Mouse (Mus musculus): ENCODE data around the gene Kat8. TPM values are rescaled to one million over a fixed set of nuclear protein-coding genes. Genes with fewer than 3 reads are reported as not detected.

The Kat8 gene
- total RNA-seq, 1 experiment = 35.1 TPM

GRCm38 (mm10) chr7:127886551-127886950, 25.8 kb upstream of the Kat8 start:
- H3K9me3 ChIP-seq (ENCODE audit: control insufficient read depth, insufficient read depth, low read depth, low read length) = no peaks in the 10 kb centered on the region
- H3K4me1 ChIP-seq (ENCODE audit: control insufficient read depth in 2 of 2, insufficient read depth in 2 of 2, low read length in 2 of 2, poor library complexity in 1 of 2) = peaks cover 0 to 7% of the 10 kb centered on the region in 2 experiments; a peak in 1 of 4 replicates
- in situ Hi-C loops (cut with MboI; ENCODE audit: low sequenced_read_pairs in 2 of 2, unreplicated experiment in 2 of 2) = no loop called here
- DNase-seq (ENCODE audit: low read depth, low spot score) = no peak
- no peak overlapping the region for H3K9ac ChIP-seq (ENCODE audit: insufficient read depth, low read depth, low read length, poor library complexity, severe bottlenecking)
- TF ChIP-seq MAFK (IDR thresholded peaks at IDR 0.05; ENCODE audit: insufficient read depth, low read depth, low read length) = no peak
- TF ChIP-seq ZC3H11A (IDR thresholded peaks at IDR 0.05; ENCODE audit: borderline replicate concordance, low read depth, low read length) = no peak
- no peak for TF ChIP-seq CHD2 (IDR thresholded peaks at IDR 0.05; ENCODE audit: low read depth, low read length)
- no peak for TF ChIP-seq HCFC1 (IDR thresholded peaks at IDR 0.05; ENCODE audit: borderline replicate concordance, insufficient read depth, low read length)
- no peak for TF ChIP-seq ZNF384 (IDR thresholded peaks at IDR 0.05; ENCODE audit: low read depth, low read length)
- H3K27ac ChIP-seq (ENCODE audit: insufficient read depth, low read depth, low read length, poor library complexity, severe bottlenecking) = no peak overlapping the region
- H3K4me3 ChIP-seq (ENCODE audit: insufficient read depth in 1 of 2, low read depth in 1 of 2, low read length in 2 of 2, poor library complexity in 1 of 2, severe bottlenecking in 1 of 2) = no peak overlapping the region
- H3K36me3 ChIP-seq (ENCODE audit: control insufficient read depth, insufficient read depth, low read length, poor library complexity, severe bottlenecking) = peaks cover 55% of the 10 kb centered on the region

GRCm38 (mm10) chr7:127887191-127887590, 25.1 kb upstream of the Kat8 start:
- DNase-seq (ENCODE audit: low read depth, low spot score) = no peak
- no peak overlapping the region for H3K9ac ChIP-seq (ENCODE audit: insufficient read depth, low read depth, low read length, poor library complexity, severe bottlenecking)
- in situ Hi-C loops (cut with MboI; ENCODE audit: low sequenced_read_pairs in 2 of 2, unreplicated experiment in 2 of 2) = no loop called here
- peaks cover 0 to 7% of the 10 kb centered on the region in 2 experiments; a peak in 1 of 4 replicates for H3K4me1 ChIP-seq (ENCODE audit: control insufficient read depth in 2 of 2, insufficient read depth in 2 of 2, low read length in 2 of 2, poor library complexity in 1 of 2)
- peaks cover 49% of the 10 kb centered on the region for H3K36me3 ChIP-seq (ENCODE audit: control insufficient read depth, insufficient read depth, low read length, poor library complexity, severe bottlenecking)
- no peak overlapping the region for H3K4me3 ChIP-seq (ENCODE audit: insufficient read depth in 1 of 2, low read depth in 1 of 2, low read length in 2 of 2, poor library complexity in 1 of 2, severe bottlenecking in 1 of 2)
- H3K9me3 ChIP-seq (ENCODE audit: control insufficient read depth, insufficient read depth, low read depth, low read length) = no peaks in the 10 kb centered on the region
- TF ChIP-seq CHD2 (IDR thresholded peaks at IDR 0.05; ENCODE audit: low read depth, low read length) (no peak), ZNF384 (IDR thresholded peaks at IDR 0.05; ENCODE audit: low read depth, low read length) (no peak), MAFK (IDR thresholded peaks at IDR 0.05; ENCODE audit: insufficient read depth, low read depth, low read length) (no peak), HCFC1 (IDR thresholded peaks at IDR 0.05; ENCODE audit: borderline replicate concordance, insufficient read depth, low read length) (no peak), ZC3H11A (IDR thresholded peaks at IDR 0.05; ENCODE audit: borderline replicate concordance, low read depth, low read length) (no peak)
- H3K27ac ChIP-seq (ENCODE audit: insufficient read depth, low read depth, low read length, poor library complexity, severe bottlenecking) = no peak overlapping the region

- H3K4me1 ChIP-seq (ENCODE audit: control insufficient read depth in 2 of 2, insufficient read depth in 2 of 2, low read length in 2 of 2, poor library complexity in 1 of 2) = peaks cover 0 to 7% of the 10 kb centered on the region in 2 experiments; a peak in 1 of 4 replicates
- no peak overlapping the region for H3K9ac ChIP-seq (ENCODE audit: insufficient read depth, low read depth, low read length, poor library complexity, severe bottlenecking)
- H3K27ac ChIP-seq (ENCODE audit: insufficient read depth, low read depth, low read length, poor library complexity, severe bottlenecking) = no peak overlapping the region
- no peak overlapping the region for H3K4me3 ChIP-seq (ENCODE audit: insufficient read depth in 1 of 2, low read depth in 1 of 2, low read length in 2 of 2, poor library complexity in 1 of 2, severe bottlenecking in 1 of 2)
- DNase-seq (ENCODE audit: low read depth, low spot score) = no peak
- no peak for TF ChIP-seq MAFK (IDR thresholded peaks at IDR 0.05; ENCODE audit: insufficient read depth, low read depth, low read length)
- no peak for TF ChIP-seq CHD2 (IDR thresholded peaks at IDR 0.05; ENCODE audit: low read depth, low read length)
- TF ChIP-seq ZC3H11A (IDR thresholded peaks at IDR 0.05; ENCODE audit: borderline replicate concordance, low read depth, low read length) = no peak
- TF ChIP-seq HCFC1 (IDR thresholded peaks at IDR 0.05; ENCODE audit: borderline replicate concordance, insufficient read depth, low read length) = no peak
- no peak for TF ChIP-seq ZNF384 (IDR thresholded peaks at IDR 0.05; ENCODE audit: low read depth, low read length)
- in situ Hi-C loops (cut with MboI; ENCODE audit: low sequenced_read_pairs in 2 of 2, unreplicated experiment in 2 of 2) = no loop called here
- H3K9me3 ChIP-seq (ENCODE audit: control insufficient read depth, insufficient read depth, low read depth, low read length) = no peaks in the 10 kb centered on the region
- peaks cover 45% of the 10 kb centered on the region for H3K36me3 ChIP-seq (ENCODE audit: control insufficient read depth, insufficient read depth, low read length, poor library complexity, severe bottlenecking)
Observed at GRCm38 (mm10) chr7:127887781-127888180, 24.5 kb upstream of the Kat8 start.

DNA sequence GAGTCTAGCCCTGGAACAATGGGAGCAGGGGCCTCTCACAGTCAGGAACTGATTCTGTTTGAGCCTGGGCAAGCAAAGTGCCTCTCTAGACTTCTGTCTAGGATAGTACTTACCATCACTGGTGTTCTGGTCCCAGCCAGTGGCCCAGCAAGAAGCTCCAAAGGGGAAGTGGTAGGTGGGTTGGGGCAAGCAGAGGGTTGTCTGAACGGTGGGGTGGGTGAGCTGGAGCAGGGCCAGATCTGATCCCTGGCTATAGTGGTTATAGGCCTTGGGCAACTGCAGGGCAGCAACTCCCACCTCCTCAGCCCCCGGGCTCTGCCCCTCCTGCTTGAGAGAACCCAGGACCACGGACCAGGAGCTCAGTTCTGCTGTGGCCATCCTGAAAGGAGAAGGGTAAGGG, 23.5 kb upstream of the Kat8 start:
- no peaks in the 10 kb centered on the region for H3K9me3 ChIP-seq (ENCODE audit: control insufficient read depth, insufficient read depth, low read depth, low read length)
- no peak overlapping the region for H3K9ac ChIP-seq (ENCODE audit: insufficient read depth, low read depth, low read length, poor library complexity, severe bottlenecking)
- no peak for DNase-seq (ENCODE audit: low read depth, low spot score)
- TF ChIP-seq ZNF384 (IDR thresholded peaks at IDR 0.05; ENCODE audit: low read depth, low read length) (no peak), HCFC1 (IDR thresholded peaks at IDR 0.05; ENCODE audit: borderline replicate concordance, insufficient read depth, low read length) (no peak), CHD2 (IDR thresholded peaks at IDR 0.05; ENCODE audit: low read depth, low read length) (no peak)
- H3K4me3 ChIP-seq (ENCODE audit: insufficient read depth in 1 of 2, low read depth in 1 of 2, low read length in 2 of 2, poor library complexity in 1 of 2, severe bottlenecking in 1 of 2) = no peak overlapping the region
- in situ Hi-C loops (cut with MboI; ENCODE audit: low sequenced_read_pairs in 2 of 2, unreplicated experiment in 2 of 2) = no loop called here
- peaks cover 40% of the 10 kb centered on the region for H3K36me3 ChIP-seq (ENCODE audit: control insufficient read depth, insufficient read depth, low read length, poor library complexity, severe bottlenecking)
- H3K4me1 ChIP-seq (ENCODE audit: control insufficient read depth in 2 of 2, insufficient read depth in 2 of 2, low read length in 2 of 2, poor library complexity in 1 of 2) = peaks cover 0 to 7% of the 10 kb centered on the region in 2 experiments; a peak in 1 of 4 replicates
- H3K27ac ChIP-seq (ENCODE audit: insufficient read depth, low read depth, low read length, poor library complexity, severe bottlenecking) = no peak overlapping the region

DNA sequence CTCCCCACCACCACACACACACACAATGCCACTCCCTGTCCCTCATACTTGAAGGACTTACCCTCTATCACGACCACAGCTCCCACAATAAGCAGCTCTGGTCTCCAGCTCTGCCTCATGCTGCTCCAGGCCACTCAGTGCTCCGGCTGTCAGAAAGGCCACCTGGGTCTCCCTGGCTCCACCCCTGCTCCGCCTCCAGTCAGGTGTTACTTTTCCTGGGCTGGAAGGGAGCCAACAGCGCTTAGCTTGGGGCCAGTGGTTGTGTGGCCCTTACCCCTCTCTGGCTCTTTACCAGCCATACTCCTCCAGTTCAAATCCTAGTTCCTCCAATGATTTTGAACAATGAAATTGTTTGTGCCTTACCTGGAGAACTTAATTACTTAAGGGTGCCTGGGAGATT, 21.5 kb upstream of the Kat8 start, which contains the start of gene Prss53:
Gene Prss53 (minus strand): TSS at position 173 of the 400 bp plus-strand sequence.
- no peak for TF ChIP-seq ZNF384 (IDR thresholded peaks at IDR 0.05; ENCODE audit: low read depth, low read length)
- no peak for TF ChIP-seq ZC3H11A (IDR thresholded peaks at IDR 0.05; ENCODE audit: borderline replicate concordance, low read depth, low read length)
- no peak for TF ChIP-seq HCFC1 (IDR thresholded peaks at IDR 0.05; ENCODE audit: borderline replicate concordance, insufficient read depth, low read length)
- TF ChIP-seq CHD2 (IDR thresholded peaks at IDR 0.05; ENCODE audit: low read depth, low read length) = no peak
- no peak for TF ChIP-seq MAFK (IDR thresholded peaks at IDR 0.05; ENCODE audit: insufficient read depth, low read depth, low read length)
- H3K4me1 ChIP-seq (ENCODE audit: control insufficient read depth in 2 of 2, insufficient read depth in 2 of 2, low read length in 2 of 2, poor library complexity in 1 of 2) = peaks cover 0 to 9% of the 10 kb centered on the region in 2 experiments; a peak in 1 of 4 replicates
- H3K9ac ChIP-seq (ENCODE audit: insufficient read depth, low read depth, low read length, poor library complexity, severe bottlenecking) = no peak within 1 kb of the TSS
- H3K9me3 ChIP-seq (ENCODE audit: control insufficient read depth, insufficient read depth, low read depth, low read length) = no peaks in the 10 kb centered on the region
- no peak within 1 kb of the TSS for H3K27ac ChIP-seq (ENCODE audit: insufficient read depth, low read depth, low read length, poor library complexity, severe bottlenecking)
- in situ Hi-C loops (cut with MboI; ENCODE audit: low sequenced_read_pairs in 2 of 2, unreplicated experiment in 2 of 2) = no loop called here
- DNase-seq (ENCODE audit: low read depth, low spot score) = no peak
- H3K4me3 ChIP-seq (ENCODE audit: insufficient read depth in 1 of 2, low read depth in 1 of 2, low read length in 2 of 2, poor library complexity in 1 of 2, severe bottlenecking in 1 of 2) = no peak within 1 kb of the TSS
- peaks cover 28% of the 10 kb centered on the region for H3K36me3 ChIP-seq (ENCODE audit: control insufficient read depth, insufficient read depth, low read length, poor library complexity, severe bottlenecking)
